Mouse (Mus musculus): Measurements from ENCODE around the gene Unc13a. TPM values are rescaled to one million over a fixed set of nuclear protein-coding genes. Genes with fewer than 3 reads are reported as not detected.

Gene Unc13a
- polyA plus RNA-seq, 1 experiment from 2014 or later, result 1.2 TPM

DNA sequence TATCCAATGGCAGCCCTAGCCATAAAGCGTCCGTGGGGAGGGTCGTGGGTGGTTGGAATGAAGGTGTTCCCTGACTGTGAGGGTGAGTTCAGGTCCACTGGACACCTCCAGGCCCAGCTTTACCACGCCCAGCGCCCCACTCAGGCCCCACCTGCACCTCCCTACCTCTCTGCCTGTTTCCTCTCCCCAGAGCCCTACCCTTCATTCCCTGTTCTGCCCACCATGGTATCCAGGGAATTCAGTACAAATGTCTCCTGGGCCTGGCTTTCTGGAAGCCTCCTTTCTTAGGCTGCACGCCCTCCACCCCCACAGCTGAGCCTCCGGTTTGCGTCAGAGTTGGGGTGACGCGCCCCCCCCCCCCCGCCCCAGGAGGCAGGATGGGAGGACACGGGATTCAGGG lies 1.4 kb downstream of the Unc13a start:
- Histone ChIP-seq H3K27me3 (ENCODE audit: control insufficient read depth, insufficient read depth, low read length) (peaks cover 20% of the 10 kb centered on the region), H3K4me1 (ENCODE audit: control insufficient read depth, insufficient read depth, low read length) (peaks cover 5% of the 10 kb centered on the region; the same call in 1 of the 2 replicates), H3K36me3 (replicated peaks; ENCODE audit: control insufficient read depth, insufficient read depth, low read depth, low read length) (no peaks in the 10 kb centered on the region), H3K4me3 (ENCODE audit: low read depth, low read length) (peak overlapping the region; percentile 44), H3K27ac (replicated peaks; ENCODE audit: low read depth, low read length) (no peak overlapping the region), H3K9me3 (replicated peaks; ENCODE audit: control insufficient read depth, low read length) (no peaks in the 10 kb centered on the region), H3K4me2 (ENCODE audit: low read depth, low read length) (peak overlapping the region; percentile 93), H3K9ac (replicated peaks; ENCODE audit: low read length) (peak overlapping the region; percentile 14; the same call in 1 of the 2 replicates)
- DNase-seq (ENCODE audit: low spot score) (no peak), ATAC-seq (replicated peaks; ENCODE audit: insufficient number of reproducible peaks, low FRiP score, low TSS enrichment, low read depth) (peak; percentile 4; the same call in 1 of the 2 replicates)
- WGBS, result 9% methylated on average over 12 of the region's 12 CpGs

DNA sequence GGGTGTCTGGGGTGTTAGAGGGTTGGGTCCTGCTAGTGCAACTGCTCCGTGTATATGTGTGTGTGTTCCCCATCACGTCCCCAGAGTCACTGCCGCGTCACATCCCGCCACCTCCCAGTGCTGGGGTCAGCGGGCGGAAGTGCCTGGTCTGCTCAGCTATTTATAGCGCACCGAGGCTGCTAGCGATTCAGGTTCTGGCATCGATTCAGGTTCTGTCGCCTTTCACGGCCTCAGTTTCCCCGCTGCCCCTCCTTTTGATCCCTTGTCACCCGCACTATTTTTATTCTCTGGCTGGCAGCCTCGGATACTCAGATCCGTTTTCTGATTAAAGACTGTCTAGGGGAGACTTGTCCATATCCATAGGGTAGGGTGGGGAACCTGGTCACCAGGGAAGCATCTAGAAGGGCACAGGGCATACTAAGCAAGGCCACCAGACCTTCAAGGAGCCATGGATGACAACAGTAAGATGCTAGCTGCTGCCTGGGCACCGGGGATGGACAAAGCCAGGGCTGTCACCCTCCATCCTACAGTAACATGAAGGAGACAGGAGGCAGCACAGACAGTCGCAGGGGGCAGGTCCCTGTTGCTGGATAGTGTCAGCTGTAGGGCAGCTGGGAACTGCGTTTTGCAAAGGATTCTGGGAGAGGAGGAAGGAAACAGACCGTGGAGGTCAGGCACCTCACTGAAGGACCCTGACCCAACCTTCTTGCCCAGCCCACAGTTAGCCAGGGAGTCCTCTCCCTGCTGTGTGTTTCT lies 3.2 kb downstream of the Unc13a start:
- Histone ChIP-seq H3K36me3 (replicated peaks; ENCODE audit: control insufficient read depth, insufficient read depth, low read depth, low read length) (no peaks in the 10 kb centered on the region), H3K9me3 (replicated peaks; ENCODE audit: control insufficient read depth, low read length) (no peaks in the 10 kb centered on the region), H3K27me3 (ENCODE audit: control insufficient read depth, insufficient read depth, low read length) (peaks cover 19% of the 10 kb centered on the region), H3K9ac (replicated peaks; ENCODE audit: low read length) (no peak overlapping the region), H3K4me2 (ENCODE audit: low read depth, low read length) (peak overlapping the region; percentile 21; the same call in 1 of the 2 replicates), H3K27ac (replicated peaks; ENCODE audit: low read depth, low read length) (no peak overlapping the region), H3K4me3 (ENCODE audit: low read depth, low read length) (no peak overlapping the region), H3K4me1 (ENCODE audit: control insufficient read depth, insufficient read depth, low read length) (peaks cover 5% of the 10 kb centered on the region; the same call in 1 of the 2 replicates)
- 3% methylated on average over 21 of the region's 21 CpGs for WGBS
- DNase-seq (ENCODE audit: low spot score) (no peak), ATAC-seq (replicated peaks; ENCODE audit: insufficient number of reproducible peaks, low FRiP score, low TSS enrichment, low read depth) (no peak)

DNA sequence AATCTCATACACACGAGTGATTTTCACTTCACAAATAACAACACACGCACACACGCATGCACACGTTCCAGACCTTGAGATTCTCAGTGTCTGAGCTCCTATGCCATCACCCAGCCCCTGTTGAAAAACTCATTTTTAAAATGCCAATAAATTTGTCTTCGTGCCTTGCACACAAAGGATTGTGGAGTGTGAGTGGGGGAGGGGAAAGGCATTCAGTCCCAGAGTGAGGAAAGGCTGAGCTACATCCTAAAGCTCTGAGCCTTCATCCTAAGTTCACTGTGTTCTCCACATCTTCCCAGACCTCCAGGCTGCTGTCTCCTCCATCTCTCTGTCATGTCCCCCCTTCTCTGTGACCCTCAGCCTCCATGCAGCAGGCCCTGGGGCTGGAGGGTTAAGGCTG lies 4.3 kb downstream of the Unc13a start:
- Histone ChIP-seq H3K27me3 (ENCODE audit: control insufficient read depth, insufficient read depth, low read length) (peaks cover 19% of the 10 kb centered on the region), H3K9me3 (replicated peaks; ENCODE audit: control insufficient read depth, low read length) (no peaks in the 10 kb centered on the region), H3K27ac (replicated peaks; ENCODE audit: low read depth, low read length) (no peak overlapping the region), H3K36me3 (replicated peaks; ENCODE audit: control insufficient read depth, insufficient read depth, low read depth, low read length) (no peaks in the 10 kb centered on the region), H3K4me3 (ENCODE audit: low read depth, low read length) (no peak overlapping the region), H3K4me2 (ENCODE audit: low read depth, low read length) (no peak overlapping the region), H3K9ac (replicated peaks; ENCODE audit: low read length) (no peak overlapping the region), H3K4me1 (ENCODE audit: control insufficient read depth, insufficient read depth, low read length) (peaks cover 5% of the 10 kb centered on the region; the same call in 1 of the 2 replicates)
- DNase-seq (ENCODE audit: low spot score), result no peak
- ATAC-seq (replicated peaks; ENCODE audit: insufficient number of reproducible peaks, low FRiP score, low TSS enrichment, low read depth), result no peak
- WGBS, result 53% methylated on average over 5 of the region's 5 CpGs

DNA sequence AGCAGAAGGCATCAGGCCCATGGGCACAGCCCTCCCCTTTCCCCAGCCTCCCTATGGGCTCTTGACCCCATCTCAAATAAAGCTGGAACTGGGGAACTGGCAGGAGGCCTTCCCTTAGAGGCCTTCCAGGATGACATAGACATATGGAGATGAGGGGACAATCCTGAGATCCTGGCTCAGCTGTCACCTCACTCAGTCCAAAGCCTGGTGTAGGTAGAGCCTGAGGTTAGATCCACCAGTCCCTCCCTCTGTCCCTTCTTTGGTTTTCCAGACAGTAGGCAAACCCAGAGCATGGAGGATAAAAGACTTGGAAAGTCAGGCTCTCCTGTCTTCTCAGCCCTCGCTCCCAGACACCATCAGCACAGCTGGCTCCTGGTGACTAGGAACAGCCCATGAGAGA lies 4.7 kb downstream of the Unc13a start:
- ATAC-seq (replicated peaks; ENCODE audit: insufficient number of reproducible peaks, low FRiP score, low TSS enrichment, low read depth) (no peak), DNase-seq (ENCODE audit: low spot score) (no peak)
- H3K9ac ChIP-seq (replicated peaks; ENCODE audit: low read length), result no peak overlapping the region
- no peaks in the 10 kb centered on the region for H3K36me3 ChIP-seq (replicated peaks; ENCODE audit: control insufficient read depth, insufficient read depth, low read depth, low read length)
- H3K27me3 ChIP-seq (ENCODE audit: control insufficient read depth, insufficient read depth, low read length), result peaks cover 19% of the 10 kb centered on the region
- no peak overlapping the region for H3K4me2 ChIP-seq (ENCODE audit: low read depth, low read length)
- peaks cover 5% of the 10 kb centered on the region; the same call in 1 of the 2 replicates for H3K4me1 ChIP-seq (ENCODE audit: control insufficient read depth, insufficient read depth, low read length)
- no peak overlapping the region for H3K4me3 ChIP-seq (ENCODE audit: low read depth, low read length)
- 56% methylated on average over 1 of the region's 1 CpGs for WGBS
- no peaks in the 10 kb centered on the region for H3K9me3 ChIP-seq (replicated peaks; ENCODE audit: control insufficient read depth, low read length)
- H3K27ac ChIP-seq (replicated peaks; ENCODE audit: low read depth, low read length), result no peak overlapping the region

DNA sequence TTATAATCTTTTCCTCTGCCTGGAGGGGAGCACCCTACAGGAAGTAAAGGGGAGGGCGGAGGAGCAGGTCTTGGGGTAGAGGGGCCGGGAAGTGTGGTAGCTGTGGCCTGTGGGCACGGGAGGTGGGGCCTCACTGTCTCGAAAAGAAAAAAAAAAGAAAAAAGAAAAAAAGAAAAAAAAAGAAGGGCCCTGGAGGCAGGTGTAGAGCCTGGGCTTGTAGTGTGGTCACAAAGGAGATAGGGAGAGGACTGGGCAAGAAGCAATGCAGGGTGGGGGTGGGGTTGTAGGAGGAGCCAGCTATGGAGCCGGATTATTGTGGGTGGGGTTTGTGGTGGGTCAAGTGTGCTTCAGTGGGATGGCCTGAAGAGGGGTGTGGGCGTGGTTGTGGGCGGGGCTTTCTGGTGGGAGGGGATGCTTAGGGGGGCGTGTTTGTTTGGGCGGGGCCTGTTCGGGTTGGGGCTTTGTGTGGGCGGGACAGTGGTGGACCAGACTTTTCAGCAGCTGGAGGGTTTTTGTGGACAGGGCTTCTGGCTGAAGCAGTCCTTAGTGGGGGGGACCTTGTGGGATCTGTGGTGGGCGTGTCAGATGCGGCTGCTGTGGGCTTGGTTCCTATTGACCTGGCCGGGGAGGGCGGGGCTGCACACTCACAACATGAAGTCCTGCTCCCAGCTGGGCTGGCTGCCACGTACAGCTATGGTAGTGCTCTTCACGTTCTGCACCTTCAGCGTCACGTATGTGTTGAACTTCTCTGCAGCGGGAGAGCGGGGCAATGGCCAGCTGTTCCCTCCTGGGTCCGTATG lies 6.0 kb downstream of the Unc13a start:
- no peak overlapping the region for H3K9ac ChIP-seq (replicated peaks; ENCODE audit: low read length)
- DNase-seq (ENCODE audit: low spot score), result peak; percentile 84
- H3K27me3 ChIP-seq (ENCODE audit: control insufficient read depth, insufficient read depth, low read length), result peaks cover 16% of the 10 kb centered on the region
- ATAC-seq (replicated peaks; ENCODE audit: insufficient number of reproducible peaks, low FRiP score, low TSS enrichment, low read depth), result peak; percentile 16
- WGBS, result 3% methylated on average over 21 of the region's 22 CpGs
- no peak overlapping the region for H3K27ac ChIP-seq (replicated peaks; ENCODE audit: low read depth, low read length)
- no peaks in the 10 kb centered on the region for H3K36me3 ChIP-seq (replicated peaks; ENCODE audit: control insufficient read depth, insufficient read depth, low read depth, low read length)
- H3K4me2 ChIP-seq (ENCODE audit: low read depth, low read length), result peak overlapping the region; percentile 36
- H3K4me3 ChIP-seq (ENCODE audit: low read depth, low read length), result no peak overlapping the region
- peaks cover 3% of the 10 kb centered on the region; the same call in 1 of the 2 replicates for H3K4me1 ChIP-seq (ENCODE audit: control insufficient read depth, insufficient read depth, low read length)
- H3K9me3 ChIP-seq (replicated peaks; ENCODE audit: control insufficient read depth, low read length), result no peaks in the 10 kb centered on the region

DNA sequence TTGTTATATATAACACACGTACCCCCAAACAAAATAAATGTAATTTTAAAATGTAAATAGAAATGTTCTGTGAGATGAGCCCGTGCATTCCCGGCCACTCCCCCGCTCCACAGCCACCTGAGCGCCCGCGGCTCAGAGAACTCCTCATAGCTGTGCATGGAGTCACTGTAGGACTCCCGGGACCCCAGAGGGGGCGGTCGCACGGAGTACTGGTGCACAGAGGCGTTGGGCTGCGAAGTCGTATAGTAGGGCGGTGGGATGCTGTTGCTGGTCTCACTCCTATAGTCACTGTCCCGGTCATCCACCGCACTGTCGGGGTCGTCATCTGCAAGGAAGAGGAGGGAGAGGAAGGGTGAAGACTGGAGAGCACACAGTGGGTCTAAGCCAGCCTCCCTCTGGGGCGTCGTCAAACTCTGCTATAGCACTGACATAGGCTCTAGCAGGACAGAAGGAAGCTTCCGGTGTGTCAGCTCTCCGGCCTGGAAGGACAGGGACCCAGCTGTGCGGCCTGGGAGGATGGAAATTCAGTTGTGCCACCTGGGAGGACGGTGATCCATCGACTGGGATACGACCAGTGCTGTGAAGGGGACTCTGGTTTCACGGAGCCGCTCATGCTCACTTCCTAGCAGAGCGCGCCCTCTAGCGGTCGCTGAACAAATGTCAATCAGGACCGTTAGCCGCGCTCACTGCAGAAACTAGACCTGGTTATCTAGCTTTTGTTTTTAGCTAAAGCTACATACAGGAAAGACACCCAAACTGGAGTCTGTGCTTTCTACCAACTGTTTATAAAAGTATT lies 11.0 kb downstream of the Unc13a start:
- Histone ChIP-seq H3K27me3 (ENCODE audit: control insufficient read depth, insufficient read depth, low read length) (peaks cover 33% of the 10 kb centered on the region), H3K4me2 (ENCODE audit: low read depth, low read length) (no peak overlapping the region)
- WGBS, result 8% methylated on average over 36 of the region's 36 CpGs

DNA sequence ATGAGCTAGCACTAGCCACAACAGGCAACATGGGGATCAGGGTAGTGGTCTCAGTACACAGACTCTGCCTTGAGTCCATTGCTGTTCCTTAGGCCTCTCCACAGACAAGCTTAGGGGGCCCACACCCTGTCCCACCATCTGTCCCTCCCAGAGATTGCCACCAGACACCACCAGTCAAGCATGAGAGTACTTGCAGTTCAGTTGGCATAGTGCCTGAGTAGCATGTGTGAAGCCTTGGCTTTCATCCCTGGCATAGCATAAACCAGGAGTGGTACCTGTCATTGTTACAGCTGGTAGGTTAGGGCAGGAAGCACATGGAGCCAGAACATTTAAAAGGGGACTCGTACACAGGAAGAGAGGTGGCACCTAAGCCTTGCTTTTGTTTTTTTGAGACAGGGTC lies 11.8 kb downstream of the Unc13a start:
- H3K9ac ChIP-seq (replicated peaks; ENCODE audit: low read length), result no peak overlapping the region
- ATAC-seq (replicated peaks; ENCODE audit: insufficient number of reproducible peaks, low FRiP score, low TSS enrichment, low read depth), result no peak
- peaks cover 40% of the 10 kb centered on the region for H3K27me3 ChIP-seq (ENCODE audit: control insufficient read depth, insufficient read depth, low read length)
- DNase-seq (ENCODE audit: low spot score), result no peak
- H3K9me3 ChIP-seq (replicated peaks; ENCODE audit: control insufficient read depth, low read length), result no peaks in the 10 kb centered on the region
- 65% methylated on average over 1 of the region's 1 CpGs for WGBS
- no peaks in the 10 kb centered on the region for H3K36me3 ChIP-seq (replicated peaks; ENCODE audit: control insufficient read depth, insufficient read depth, low read depth, low read length)
- H3K27ac ChIP-seq (replicated peaks; ENCODE audit: low read depth, low read length), result no peak overlapping the region
- H3K4me2 ChIP-seq (ENCODE audit: low read depth, low read length), result no peak overlapping the region
- H3K4me3 ChIP-seq (ENCODE audit: low read depth, low read length), result no peak overlapping the region
- H3K4me1 ChIP-seq (ENCODE audit: control insufficient read depth, insufficient read depth, low read length), result no peaks in the 10 kb centered on the region

More for the DNA sequence above, 11.0 kb downstream of the Unc13a start:
- DNase-seq (ENCODE audit: low spot score) (peak; percentile 93), ATAC-seq (replicated peaks; ENCODE audit: insufficient number of reproducible peaks, low FRiP score, low TSS enrichment, low read depth) (peak; percentile 46; the same call in 1 of the 2 replicates)
- Histone ChIP-seq H3K27ac (replicated peaks; ENCODE audit: low read depth, low read length) (no peak overlapping the region), H3K4me3 (ENCODE audit: low read depth, low read length) (no peak overlapping the region), H3K9me3 (replicated peaks; ENCODE audit: control insufficient read depth, low read length) (no peaks in the 10 kb centered on the region), H3K36me3 (replicated peaks; ENCODE audit: control insufficient read depth, insufficient read depth, low read depth, low read length) (no peaks in the 10 kb centered on the region), H3K4me1 (ENCODE audit: control insufficient read depth, insufficient read depth, low read length) (no peaks in the 10 kb centered on the region), H3K9ac (replicated peaks; ENCODE audit: low read length) (no peak overlapping the region)

All from embryonic facial prominence, embryonic 11.5 days (tissue).